Mouse (Mus musculus) liver, adult 10 weeks (tissue): ENCODE results near the gene Efcc1. TPM values are rescaled to one million over a fixed set of nuclear protein-coding genes. Genes with fewer than 3 reads are reported as not detected.

Experiments
- polyA plus RNA-seq: library from polyadenylated mRNA; stranded (reverse); fragments of 350-450 nt; fragmentation: Illumina TruSeq; extraction: RNeasy Lipid Tissue Mini Kit (QIAGEN cat#74804); gene quantifications from one replicate; pipeline ENCODE4 v1.2.3, GENCODE M21; 2014; ENCODE audit warnings: low read depth, low replicate concordance

The Efcc1 gene
- polyA plus RNA-seq = not detected

DNA sequence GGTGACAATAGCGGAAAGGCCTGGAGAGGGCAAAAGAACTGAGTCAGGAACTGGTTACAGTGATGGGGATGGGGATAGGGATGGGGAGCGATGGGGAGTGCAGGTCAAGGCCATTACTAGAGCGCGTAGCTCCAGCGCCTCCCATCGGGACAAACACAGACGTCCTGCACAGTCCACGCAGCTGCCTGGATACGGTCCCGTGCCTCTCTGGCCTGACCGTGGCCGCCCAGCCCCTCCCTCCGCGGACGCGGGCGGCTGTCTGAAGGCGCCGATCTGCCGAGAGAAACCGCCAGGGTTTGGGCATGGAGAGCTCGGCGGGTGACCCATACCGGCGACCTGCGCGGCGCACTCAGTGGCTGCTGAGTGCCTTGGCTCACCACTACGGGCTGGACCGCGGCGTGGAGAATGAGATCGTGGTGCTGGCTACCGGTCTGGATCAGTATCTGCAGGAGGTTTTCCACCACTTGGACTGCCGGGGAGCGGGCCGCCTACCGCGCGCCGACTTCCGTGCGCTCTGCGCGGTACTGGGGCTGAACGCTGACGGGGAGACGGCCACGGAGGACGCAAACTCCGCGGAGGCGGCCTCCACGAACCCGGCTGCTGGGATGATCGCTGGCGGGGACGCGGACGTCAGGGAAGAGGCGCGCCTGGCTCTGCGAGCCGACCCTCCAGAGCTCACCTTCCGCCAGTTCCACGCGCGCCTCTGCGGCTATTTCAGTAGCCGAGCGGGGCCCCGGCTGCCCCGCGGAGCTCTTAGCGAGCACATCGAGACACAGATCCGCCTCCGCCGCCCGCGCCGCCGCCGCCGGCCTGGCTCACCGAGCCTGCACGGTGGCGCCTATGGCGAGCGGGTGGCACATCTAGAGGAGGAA lies at the start of gene Efcc1:
Efcc1 (plus strand) TSS at position 279 of the 872 bp plus-strand sequence.

GRCm38 (mm10) chr6:87777842-87778241 lies 47.2 kb downstream of the Efcc1 start, which contains the start of gene Gp9:
Gene Gp9, plus strand, starts transcription at chr6:87778072.

Other genes starting within 250 kb of the Efcc1 start
- gene Arhgap25, start 197.6 kb upstream of the Efcc1 start, polyA plus RNA-seq = 0.48 TPM
- not detected for gene Prokr1, start 140.1 kb upstream of the Efcc1 start, polyA plus RNA-seq
- gene Aplf, start 58.7 kb upstream of the Efcc1 start, polyA plus RNA-seq = 3.0 TPM
- not detected for gene Gp9, start 47.2 kb downstream of the Efcc1 start, polyA plus RNA-seq
- gene Rab43, start 81.3 kb downstream of the Efcc1 start, polyA plus RNA-seq = 26.8 TPM
- 2.6 TPM for gene Gm45140, start 104.9 kb downstream of the Efcc1 start, polyA plus RNA-seq
- gene Isy1, start 107.9 kb downstream of the Efcc1 start, polyA plus RNA-seq = 12.2 TPM
- 550 TPM for gene Cnbp, start 120.2 kb downstream of the Efcc1 start, polyA plus RNA-seq
- 15.0 TPM for gene Copg1, start 156.9 kb downstream of the Efcc1 start, polyA plus RNA-seq
- 5.2 TPM for gene Hmces, start 183.1 kb downstream of the Efcc1 start, polyA plus RNA-seq